Mouse (Mus musculus): ENCODE measurements around the gene Mup15.
"Not testable (repeated sequence)": the region's sequence is repeated elsewhere in the genome, so short reads cannot be mapped to it uniquely, and the experiment has no call there.

Mup15 gene

DNA sequence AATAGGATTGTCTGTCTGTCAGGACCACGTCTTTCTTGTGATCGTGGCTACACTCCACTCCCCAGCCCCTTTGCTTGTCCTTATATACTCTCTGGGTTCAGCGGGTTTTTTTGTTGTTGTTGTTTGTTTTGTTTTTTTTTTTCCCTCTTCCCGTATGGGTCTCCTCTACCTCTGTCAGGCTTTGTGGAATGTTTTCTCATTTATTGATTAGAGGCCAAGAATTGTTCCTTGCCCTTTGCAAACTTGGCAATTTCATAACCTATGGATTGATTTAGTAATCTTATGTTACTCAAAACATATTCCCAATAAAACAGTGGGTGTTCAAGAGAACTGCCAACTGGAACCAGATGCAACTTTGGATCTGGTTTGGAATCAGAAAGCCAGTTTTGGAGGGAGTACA is at the start of gene Mup15:
TSS of gene Mup15 (minus strand) at position 101 of the 400 bp plus-strand sequence.
- not testable (repeated sequence) for DNase-seq

All from kidney, postnatal 36 days (tissue).